Mouse (Mus musculus): ENCODE data around the gene Zfp207.
"Not testable (repeated sequence)": the region's sequence is repeated elsewhere in the genome, so short reads cannot be mapped to it uniquely, and the experiment has no call there.

The Zfp207 gene

DNA sequence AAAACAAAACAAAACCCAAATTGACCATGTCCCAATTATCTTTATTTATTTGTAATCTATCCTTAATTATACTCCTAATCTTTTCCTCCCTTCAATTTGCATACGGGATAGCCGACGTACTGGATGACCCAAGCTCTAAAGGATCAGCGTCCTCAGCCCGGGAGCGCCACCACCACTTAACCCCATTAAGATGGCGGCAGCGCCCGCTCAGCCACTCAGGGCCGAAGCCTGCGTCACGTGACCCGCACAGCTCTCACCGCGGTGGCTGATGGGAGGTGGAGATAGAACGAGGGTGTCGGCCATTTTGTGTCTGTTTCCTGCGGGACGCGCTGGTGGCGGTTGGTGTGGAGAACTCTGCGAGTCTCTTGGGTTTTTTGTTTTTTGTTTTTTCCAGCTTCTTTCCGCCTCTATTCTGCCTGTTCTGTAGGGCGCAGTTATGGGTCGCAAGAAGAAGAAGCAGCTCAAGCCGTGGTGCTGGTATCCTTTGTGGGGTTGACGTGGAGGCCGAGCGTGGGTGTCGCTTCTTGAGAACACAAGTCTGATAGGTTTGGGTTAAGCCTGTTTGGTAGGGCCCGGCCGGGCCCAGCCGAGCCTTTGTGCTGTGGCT, at the start of gene Zfp207:
TSS of gene Zfp207 (plus strand) at position 261 of the 607 bp plus-strand sequence.
- peak; percentile 99 for DNase-seq

DNA sequence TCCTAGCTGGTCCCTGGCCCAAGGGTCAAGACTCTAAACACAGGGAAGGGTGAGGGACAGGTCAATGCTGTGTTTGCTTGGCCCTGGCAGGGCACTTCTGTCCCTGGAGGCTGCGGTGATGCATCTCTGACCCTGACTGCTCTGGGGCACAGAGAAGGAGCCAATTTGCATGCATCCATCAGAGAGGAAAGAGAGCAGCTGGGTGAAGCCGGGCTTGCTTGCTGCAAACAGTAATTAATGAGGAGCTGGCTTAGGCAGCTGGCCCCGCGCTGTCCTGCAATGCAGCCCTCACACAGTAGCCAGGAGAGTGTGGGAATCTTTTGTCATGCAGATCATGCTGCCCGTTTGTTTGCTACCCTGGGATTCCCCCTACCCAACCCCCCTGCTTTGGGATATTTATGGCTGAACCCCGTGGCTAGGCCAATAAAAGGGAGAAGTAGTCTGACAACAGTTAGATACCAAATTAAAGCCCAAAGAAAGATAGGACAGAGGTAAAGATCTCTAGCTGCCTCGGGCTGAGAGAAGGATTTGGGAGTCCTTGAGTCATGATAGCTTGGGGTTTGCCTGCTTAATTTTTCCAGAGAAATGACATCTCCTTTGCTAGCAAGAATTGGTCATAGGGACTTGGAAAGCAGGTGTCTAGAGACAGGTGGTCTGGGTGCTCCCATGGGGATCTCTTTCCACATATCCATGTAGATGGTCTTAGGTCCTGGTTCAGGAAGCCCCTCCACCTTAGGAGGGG, 47.3 kb upstream of the Zfp207 start:
- peak; percentile 44 to 45 for DNase-seq

GRCm38 (mm10) chr11:80336351-80336730, 46.7 kb upstream of the Zfp207 start:
- DNase-seq: no peak

DNA sequence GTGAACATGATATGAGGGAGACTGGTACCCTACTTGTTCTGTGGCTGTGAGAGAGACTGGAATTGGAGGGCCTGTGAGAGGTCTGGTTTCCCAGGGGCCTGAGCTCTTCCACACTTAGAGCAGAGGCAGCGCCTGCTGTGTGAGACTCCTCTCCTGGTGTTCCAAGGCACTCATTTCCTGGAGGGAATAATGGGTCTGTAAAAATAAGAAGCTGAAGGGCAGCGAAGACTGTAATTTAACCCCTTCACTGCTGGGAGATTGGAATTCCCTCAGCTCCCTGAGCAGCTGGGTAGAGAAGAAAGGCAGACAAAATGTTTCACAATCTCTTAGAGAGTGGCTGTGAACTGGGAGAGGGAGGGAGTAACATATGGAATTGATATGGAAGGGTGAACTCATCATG, 40.6 kb upstream of the Zfp207 start:
- no peak for DNase-seq

- peak; percentile 96 to 99 for DNase-seq
Measured at GRCm38 (mm10) chr11:80351832-80352430, 31.1 kb upstream of the Zfp207 start.

DNA sequence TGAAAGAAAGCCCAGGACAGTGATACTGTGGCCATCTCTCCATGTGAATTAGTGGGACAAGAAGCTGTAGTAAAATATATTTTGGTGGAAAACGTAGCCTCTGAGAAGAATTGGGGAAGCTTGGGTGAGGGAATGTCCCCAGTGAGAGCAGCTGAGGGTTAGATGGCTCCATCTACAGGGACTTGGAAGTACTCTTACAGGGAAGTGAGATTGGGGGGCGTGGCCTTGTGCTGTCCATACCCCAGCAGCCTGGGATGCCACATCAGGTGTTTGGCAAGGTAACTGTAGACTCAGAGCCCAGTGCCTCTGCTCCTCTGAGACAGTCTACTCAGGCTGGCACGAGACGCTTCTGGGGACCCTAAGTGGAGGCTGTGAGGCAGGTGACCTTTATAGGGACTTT, 28.2 kb upstream of the Zfp207 start:
- DNase-seq: peak; percentile 37 to 42

- DNase-seq: no peak
Measured at GRCm38 (mm10) chr11:80368949-80369348, 14.1 kb upstream of the Zfp207 start.

DNA sequence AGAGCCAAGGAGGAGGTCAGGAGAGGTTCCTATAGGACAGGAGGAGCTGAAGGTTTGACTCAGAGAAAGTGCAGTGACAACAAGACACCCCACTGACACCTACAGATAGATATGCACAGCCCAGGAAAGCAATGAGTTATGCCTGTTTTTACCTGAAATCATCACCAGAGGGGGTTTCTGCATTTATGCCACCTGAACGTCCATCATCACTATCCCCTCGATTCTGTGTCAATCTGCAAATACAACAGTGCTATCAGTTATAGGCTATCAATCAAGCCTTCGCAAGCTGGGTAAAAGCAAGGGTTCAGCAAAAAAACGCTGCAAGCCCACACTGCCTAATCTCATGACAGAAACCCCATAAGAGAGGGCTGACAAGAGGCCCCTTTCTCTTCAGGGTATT, 6.4 kb upstream of the Zfp207 start:
- DNase-seq: no peak

GRCm38 (mm10) chr11:80377712-80378451, 5.2 kb upstream of the Zfp207 start, which contains the start of gene 5730455P16Rik:
5730455P16Rik (minus strand) TSS chr11:80378034.
- DNase-seq: peak; percentile 93 to 94

DNA sequence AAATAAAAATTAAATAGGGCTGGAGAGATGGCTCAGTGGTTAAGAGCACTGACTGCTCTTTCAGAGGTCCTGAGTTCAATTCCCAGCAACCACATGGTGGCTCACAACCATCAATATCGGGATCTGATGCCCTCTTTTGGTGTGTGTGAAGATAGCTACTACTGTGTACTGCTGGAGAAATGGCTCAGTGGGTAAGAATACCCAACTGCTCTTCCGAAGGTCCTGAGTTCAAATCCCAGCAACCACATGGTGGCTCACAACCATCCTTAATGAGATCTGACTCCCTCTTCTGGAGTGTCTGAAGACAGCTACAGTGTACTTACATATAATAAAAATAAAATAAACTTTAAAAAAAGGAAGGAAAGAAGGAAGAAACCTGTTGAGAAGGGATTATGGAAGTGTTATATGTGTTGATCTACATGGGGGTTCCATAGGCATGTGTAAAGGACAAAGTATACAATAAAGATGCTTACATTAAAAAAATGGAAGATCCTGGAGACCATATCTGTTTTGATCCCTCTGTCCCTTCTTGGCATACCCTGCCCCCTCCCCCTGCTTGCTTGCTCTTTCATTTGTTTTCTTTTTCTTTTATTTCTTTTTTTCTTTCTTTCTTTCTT, 4.5 kb upstream of the Zfp207 start:
- DNase-seq: not testable (repeated sequence)

- DNase-seq: not testable (repeated sequence)
Measured at GRCm38 (mm10) chr11:80379184-80379583, 3.9 kb upstream of the Zfp207 start.

- DNase-seq: peak in 1 of 2 experiments; percentile 42
Measured at GRCm38 (mm10) chr11:80382626-80383018, 457 bp upstream of the Zfp207 start.

GRCm38 (mm10) chr11:80383626-80384046, 557 bp downstream of the Zfp207 start:
- peak; percentile 55 to 65 for DNase-seq

- DNase-seq: no peak
Measured at GRCm38 (mm10) chr11:80384461-80384860, 1.4 kb downstream of the Zfp207 start.

DNA sequence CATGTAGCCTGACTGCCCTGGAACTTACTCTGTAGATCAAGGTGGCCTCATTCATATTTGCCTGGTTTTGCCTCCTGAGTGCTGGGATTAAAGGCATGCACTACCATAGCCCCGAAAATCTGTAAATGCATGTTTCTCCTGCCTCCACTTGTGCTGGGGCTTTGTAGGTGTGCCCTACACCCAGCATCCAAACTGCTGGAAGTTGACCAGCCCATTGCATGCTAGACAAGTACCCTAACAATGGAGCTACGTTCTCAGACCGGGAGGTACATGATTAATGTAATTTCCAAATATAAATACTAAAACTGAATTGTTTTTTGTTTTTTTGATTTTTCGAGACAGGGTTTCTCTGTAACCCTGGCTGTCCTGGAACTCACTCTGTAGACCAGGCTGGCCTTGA, 2.0 kb downstream of the Zfp207 start:
- DNase-seq: peak; percentile 13 to 15

DNA sequence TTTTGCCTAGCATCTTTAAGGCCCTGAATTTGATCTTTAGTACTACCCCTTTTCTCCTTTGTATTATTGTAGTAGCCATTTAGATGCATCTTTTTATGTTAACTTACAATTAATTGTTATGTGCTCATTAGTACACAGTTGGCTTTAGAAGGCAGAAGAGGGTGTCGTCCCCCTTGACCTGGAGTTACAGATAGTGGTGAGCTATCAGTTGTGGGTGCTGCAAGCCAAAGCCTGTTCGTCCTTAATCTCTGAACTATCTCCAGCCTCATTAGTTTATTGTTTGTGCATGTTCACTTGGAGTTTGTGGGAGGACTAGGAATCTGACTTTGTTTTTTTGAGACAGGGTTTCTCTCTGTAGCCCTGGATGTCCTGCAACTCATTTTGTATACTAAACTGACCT, 3.7 kb downstream of the Zfp207 start:
- DNase-seq: no peak

- no peak for DNase-seq
Measured at GRCm38 (mm10) chr11:80389885-80390284, 6.8 kb downstream of the Zfp207 start.

- peak; percentile 22 to 45 for DNase-seq
Measured at GRCm38 (mm10) chr11:80391407-80392120, 8.5 kb downstream of the Zfp207 start.

- no peak for DNase-seq
Measured at GRCm38 (mm10) chr11:80395930-80396329, 12.9 kb downstream of the Zfp207 start.

GRCm38 (mm10) chr11:80396617-80397016, 13.5 kb downstream of the Zfp207 start:
- DNase-seq: no peak

GRCm38 (mm10) chr11:80407878-80408277, 24.8 kb downstream of the Zfp207 start:
- not testable (repeated sequence) for DNase-seq

DNA sequence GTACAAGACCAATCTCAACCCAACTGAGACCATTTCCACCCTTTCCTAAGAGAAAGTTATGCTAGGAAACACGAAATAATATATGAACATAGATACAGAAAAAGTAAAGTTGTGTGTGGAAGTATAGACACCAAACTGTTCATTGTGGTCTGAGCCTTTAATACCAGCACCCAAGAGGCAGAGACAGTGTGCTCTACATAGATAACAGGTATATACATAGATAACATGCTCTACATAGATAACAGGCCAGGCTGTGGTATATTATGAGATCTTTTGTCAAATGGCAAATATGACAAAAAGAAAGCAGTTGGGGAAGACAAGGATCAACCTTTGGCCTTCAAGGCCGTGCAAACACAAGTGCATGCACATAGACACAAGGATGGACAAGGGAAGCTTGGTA, 27.3 kb downstream of the Zfp207 start:
- DNase-seq: no peak
